Mouse (Mus musculus) ES-CJ7 (cell line): ENCODE results near the gene Rap2a.

Experiments
- DNase-seq: peaks from one replicate; pipeline ENCODE4 v3.0.0; 2011; ENCODE audit warnings: low read depth, low spot score

Rap2a gene

GRCm38 (mm10) chr14:120539626-120540025 is 61.4 kb downstream of the Rap2a start:
- no peak for DNase-seq

GRCm38 (mm10) chr14:120542445-120542844 is 64.2 kb downstream of the Rap2a start:
- DNase-seq, result no peak

- DNase-seq, result no peak
These were observed 64.7 kb downstream of the Rap2a start for GRCm38 (mm10) chr14:120542976-120543375.

- no peak for DNase-seq
These were observed 65.6 kb downstream of the Rap2a start for GRCm38 (mm10) chr14:120543846-120544245.

- no peak for DNase-seq
These were observed 66.3 kb downstream of the Rap2a start for GRCm38 (mm10) chr14:120544495-120544894.

- no peak for DNase-seq
These were observed 66.7 kb downstream of the Rap2a start for GRCm38 (mm10) chr14:120544946-120545345.
